Mouse (Mus musculus) embryonic facial prominence, embryonic 10.5 days (tissue): ENCODE results near the gene Nav3. TPM values are rescaled to one million over a fixed set of nuclear protein-coding genes. Genes with fewer than 3 reads are reported as not detected.
A peak's percentile ranks its signal among the peaks of the same experiment; 100 is the strongest.

Experiments used
- DNase-seq: peaks from one replicate; pipeline ENCODE4 v3.0.0-alpha.2; 2017; ENCODE audit warnings: low spot score
- H3K27ac ChIP-seq: fragments of 300-500 bp; sonication (generic); replicated peaks from 2 replicates; pipeline ENCODE4 v1.5.1; 2016; ENCODE audit warnings: mild to moderate bottlenecking
- H3K27me3 ChIP-seq: fragments of 300-500 bp; sonication (generic); replicated peaks from 2 replicates; pipeline ENCODE4 v1.6.1; 2016; ENCODE audit warnings: low read depth, mild to moderate bottlenecking; ENCODE audit not compliant: poor library complexity, severe bottlenecking
- H3K36me3 ChIP-seq: fragments of 300-500 bp; sonication (generic); replicated peaks from 2 replicates; pipeline ENCODE4 v1.6.1; 2016; ENCODE audit warnings: mild to moderate bottlenecking, moderate library complexity
- H3K4me1 ChIP-seq: fragments of 300-500 bp; sonication (generic); 2 replicates; pipeline ENCODE4 v1.6.1; 2016
- H3K4me3 ChIP-seq: fragments of 300-500 bp; sonication (generic); 2 replicates; pipeline ENCODE4 v1.5.1; 2016; ENCODE audit warnings: mild to moderate bottlenecking, moderate library complexity
- H3K9me3 ChIP-seq: fragments of 300-500 bp; sonication (generic); 2 replicates; pipeline ENCODE4 v1.6.1; 2016; ENCODE audit warnings: mild to moderate bottlenecking
- WGBS: fragments of 180-500 bp; shearing (Covaris S2); methylation state at CpG from one replicate; pipeline ENCODE4 v1.1.7; 2016; 5-methylcytosine and 5-hydroxymethylcytosine counted together
- polyA plus RNA-seq: library from polyadenylated mRNA; unstranded; fragments of >200 nt; fragmentation: Nextera tagmentation; extraction: Ambion mirVana; gene quantifications from 2 replicates; pipeline ENCODE4 v1.2.1, GENCODE M21; 2016

The Nav3 gene
- polyA plus RNA-seq, 1 experiment from 2014 or later: 2.1 TPM

- no peak overlapping the region for H3K27ac ChIP-seq
- WGBS: 83% methylated on average over 3 of the region's 3 CpGs
- H3K27me3 ChIP-seq: no peaks in the 10 kb centered on the region
- H3K36me3 ChIP-seq: no peaks in the 10 kb centered on the region
- H3K4me1 ChIP-seq: no peaks in the 10 kb centered on the region
- no peak for DNase-seq
- no peak overlapping the region for H3K4me3 ChIP-seq
- no peaks in the 10 kb centered on the region for H3K9me3 ChIP-seq
These were observed 213.9 kb downstream of the Nav3 start for GRCm38 (mm10) chr10:110242128-110242561.

GRCm38 (mm10) chr10:110240667-110241066 is 215.3 kb downstream of the Nav3 start:
- Histone ChIP-seq H3K27me3 (no peaks in the 10 kb centered on the region), H3K9me3 (no peaks in the 10 kb centered on the region), H3K4me3 (no peak overlapping the region), H3K4me1 (no peaks in the 10 kb centered on the region), H3K36me3 (no peaks in the 10 kb centered on the region), H3K27ac (no peak overlapping the region)
- 86% methylated on average over 3 of the region's 3 CpGs for WGBS
- DNase-seq: no peak

- no peaks in the 10 kb centered on the region for H3K9me3 ChIP-seq
- no peaks in the 10 kb centered on the region for H3K36me3 ChIP-seq
- 81% methylated on average over 6 of the region's 6 CpGs for WGBS
- H3K4me3 ChIP-seq: no peak overlapping the region
- H3K27me3 ChIP-seq: no peaks in the 10 kb centered on the region
- peak; percentile 8 for DNase-seq
- H3K4me1 ChIP-seq: no peaks in the 10 kb centered on the region
- H3K27ac ChIP-seq: no peak overlapping the region
These were observed 222.6 kb downstream of the Nav3 start for GRCm38 (mm10) chr10:110233307-110233930.

- H3K4me1 ChIP-seq: no peaks in the 10 kb centered on the region
- H3K4me3 ChIP-seq: no peak overlapping the region
- H3K36me3 ChIP-seq: no peaks in the 10 kb centered on the region
- no peak overlapping the region for H3K27ac ChIP-seq
- no peak for DNase-seq
- no peaks in the 10 kb centered on the region for H3K9me3 ChIP-seq
- 90% methylated on average over 5 of the region's 5 CpGs for WGBS
- no peaks in the 10 kb centered on the region for H3K27me3 ChIP-seq
These were observed 249.6 kb downstream of the Nav3 start for GRCm38 (mm10) chr10:110206411-110206810.

GRCm38 (mm10) chr10:110204121-110204697 is 251.8 kb downstream of the Nav3 start:
- no peak overlapping the region for H3K4me3 ChIP-seq
- no peak overlapping the region for H3K27ac ChIP-seq
- no peaks in the 10 kb centered on the region for H3K4me1 ChIP-seq
- no peaks in the 10 kb centered on the region for H3K36me3 ChIP-seq
- 91% methylated on average over 5 of the region's 5 CpGs for WGBS
- no peak for DNase-seq
- no peaks in the 10 kb centered on the region for H3K27me3 ChIP-seq
- H3K9me3 ChIP-seq: no peaks in the 10 kb centered on the region

- Histone ChIP-seq H3K27me3 (no peaks in the 10 kb centered on the region), H3K36me3 (no peaks in the 10 kb centered on the region), H3K27ac (no peak overlapping the region), H3K4me3 (no peak overlapping the region), H3K4me1 (no peaks in the 10 kb centered on the region), H3K9me3 (no peaks in the 10 kb centered on the region)
- 36% methylated on average over 4 of the region's 4 CpGs for WGBS
- DNase-seq: peak; percentile 9
These were observed 263.1 kb downstream of the Nav3 start for GRCm38 (mm10) chr10:110192881-110193280.

- no peaks in the 10 kb centered on the region for H3K36me3 ChIP-seq
- H3K4me3 ChIP-seq: no peak overlapping the region
- H3K27ac ChIP-seq: no peak overlapping the region
- H3K27me3 ChIP-seq: no peaks in the 10 kb centered on the region
- no peak for DNase-seq
- WGBS: 74% methylated on average over 7 of the region's 7 CpGs
- no peaks in the 10 kb centered on the region for H3K9me3 ChIP-seq
- H3K4me1 ChIP-seq: no peaks in the 10 kb centered on the region
These were observed 263.8 kb downstream of the Nav3 start for GRCm38 (mm10) chr10:110192026-110192805.

GRCm38 (mm10) chr10:110186242-110186641 is 269.8 kb downstream of the Nav3 start:
- H3K27ac ChIP-seq: no peak overlapping the region
- no peaks in the 10 kb centered on the region for H3K36me3 ChIP-seq
- no peak overlapping the region for H3K4me3 ChIP-seq
- H3K27me3 ChIP-seq: no peaks in the 10 kb centered on the region
- H3K9me3 ChIP-seq: no peaks in the 10 kb centered on the region
- no peak for DNase-seq
- H3K4me1 ChIP-seq: no peaks in the 10 kb centered on the region
- WGBS: 70% methylated on average over 1 of the region's 1 CpGs

- no peaks in the 10 kb centered on the region for H3K36me3 ChIP-seq
- WGBS: 83% methylated on average over 5 of the region's 5 CpGs
- no peaks in the 10 kb centered on the region for H3K4me1 ChIP-seq
- no peak overlapping the region for H3K27ac ChIP-seq
- H3K9me3 ChIP-seq: no peaks in the 10 kb centered on the region
- no peak overlapping the region for H3K4me3 ChIP-seq
- no peaks in the 10 kb centered on the region for H3K27me3 ChIP-seq
- DNase-seq: no peak
These were observed 280.1 kb downstream of the Nav3 start for GRCm38 (mm10) chr10:110175874-110176273.

GRCm38 (mm10) chr10:110169416-110169815 is 286.6 kb downstream of the Nav3 start:
- Histone ChIP-seq H3K4me3 (no peak overlapping the region), H3K27me3 (no peaks in the 10 kb centered on the region), H3K4me1 (no peaks in the 10 kb centered on the region), H3K36me3 (no peaks in the 10 kb centered on the region), H3K9me3 (no peaks in the 10 kb centered on the region), H3K27ac (no peak overlapping the region)
- 87% methylated on average over 6 of the region's 6 CpGs for WGBS
- no peak for DNase-seq

- no peak for DNase-seq
- H3K4me1 ChIP-seq: no peaks in the 10 kb centered on the region
- no peaks in the 10 kb centered on the region for H3K36me3 ChIP-seq
- no peak overlapping the region for H3K4me3 ChIP-seq
- 92% methylated on average over 2 of the region's 2 CpGs for WGBS
- no peak overlapping the region for H3K27ac ChIP-seq
- H3K27me3 ChIP-seq: no peaks in the 10 kb centered on the region
- H3K9me3 ChIP-seq: no peaks in the 10 kb centered on the region
These were observed 287.1 kb downstream of the Nav3 start for GRCm38 (mm10) chr10:110168892-110169291.

GRCm38 (mm10) chr10:110162596-110162995 is 293.4 kb downstream of the Nav3 start:
- Histone ChIP-seq H3K9me3 (no peaks in the 10 kb centered on the region), H3K36me3 (no peaks in the 10 kb centered on the region), H3K4me3 (no peak overlapping the region), H3K4me1 (no peaks in the 10 kb centered on the region), H3K27ac (no peak overlapping the region), H3K27me3 (no peaks in the 10 kb centered on the region)
- no peak for DNase-seq

- no peaks in the 10 kb centered on the region for H3K36me3 ChIP-seq
- DNase-seq: no peak
- H3K27ac ChIP-seq: no peak overlapping the region
- H3K4me1 ChIP-seq: no peaks in the 10 kb centered on the region
- H3K4me3 ChIP-seq: no peak overlapping the region
- 75% methylated on average over 5 of the region's 5 CpGs for WGBS
- H3K27me3 ChIP-seq: no peaks in the 10 kb centered on the region
- no peaks in the 10 kb centered on the region for H3K9me3 ChIP-seq
These were observed 295.1 kb downstream of the Nav3 start for GRCm38 (mm10) chr10:110160894-110161293.
